Mouse (Mus musculus): ENCODE results near the gene Fxr1.
A peak's percentile ranks its signal among the peaks of the same experiment; 100 is the strongest.
"Not testable (repeated sequence)": the region's sequence is repeated elsewhere in the genome, so short reads cannot be mapped to it uniquely, and the experiment has no call there.

Gene Fxr1

DNA sequence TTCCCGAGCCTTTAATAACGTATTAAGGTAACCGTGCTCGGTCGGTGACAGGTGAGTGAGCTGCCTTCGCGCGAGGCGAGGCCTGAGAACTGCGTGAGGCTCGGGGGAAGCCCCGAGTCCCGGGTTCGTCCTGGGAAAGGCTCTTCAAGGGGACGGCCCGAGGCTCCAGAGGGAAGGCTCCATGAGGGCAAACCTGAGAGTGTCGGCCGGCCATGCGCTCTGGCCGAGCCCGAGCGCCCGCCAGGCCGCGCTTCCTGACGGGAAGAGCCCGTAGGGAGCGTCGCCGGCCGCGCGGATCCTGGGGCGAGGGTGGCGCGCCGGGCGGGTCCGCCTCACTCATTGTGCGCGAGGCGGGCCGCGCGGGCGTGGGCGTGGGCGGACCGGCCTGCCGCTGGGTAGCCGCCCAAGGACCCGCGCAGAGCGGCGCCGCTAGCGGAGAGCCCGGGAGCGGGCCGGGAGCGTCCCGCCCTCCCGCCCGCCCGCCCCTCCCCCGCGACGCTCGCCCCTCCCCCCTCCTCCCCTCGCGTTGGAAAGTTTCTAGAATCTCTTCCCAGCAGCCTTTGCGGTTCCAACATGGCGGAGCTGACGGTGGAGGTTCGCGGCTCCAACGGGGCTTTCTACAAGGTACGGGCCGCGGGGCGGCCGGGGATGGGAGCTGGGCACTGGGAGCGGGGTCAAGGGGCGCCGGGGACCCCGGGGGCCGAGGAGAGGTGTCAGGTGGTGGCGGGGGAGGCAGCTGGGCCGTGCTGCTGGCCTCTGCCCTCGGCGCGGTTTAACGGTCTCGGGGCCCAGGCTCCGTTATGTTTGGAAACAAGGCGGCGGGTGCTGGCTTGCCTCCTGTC, at the start of gene Fxr1:
Fxr1 (plus strand) TSS at position 404 of the 842 bp plus-strand sequence.
- ATAC-seq (ENCODE audit: insufficient number of reproducible peaks, low FRiP score, low TSS enrichment) = peak; percentile 90

DNA sequence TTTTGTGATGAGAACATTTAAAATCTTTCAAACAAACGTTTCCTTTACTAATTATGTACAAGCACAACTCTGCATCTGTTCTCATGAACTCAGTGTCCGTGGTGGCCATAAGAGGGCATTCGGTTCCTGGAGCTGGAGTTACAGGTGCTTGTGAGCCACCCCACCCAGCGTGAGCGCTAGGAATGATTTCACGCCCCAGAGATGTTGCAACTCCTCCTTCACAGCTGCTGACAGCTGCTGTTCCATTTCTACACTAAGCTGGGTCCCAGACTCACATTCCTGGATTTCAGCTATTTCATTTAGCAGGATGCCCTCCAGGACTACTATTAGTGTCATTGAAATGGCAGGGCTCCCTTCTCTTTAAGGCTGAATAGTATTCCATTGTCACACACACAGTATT, 40.3 kb upstream of the Fxr1 start:
- no peak for ATAC-seq (ENCODE audit: insufficient number of reproducible peaks, low FRiP score, low TSS enrichment)

DNA sequence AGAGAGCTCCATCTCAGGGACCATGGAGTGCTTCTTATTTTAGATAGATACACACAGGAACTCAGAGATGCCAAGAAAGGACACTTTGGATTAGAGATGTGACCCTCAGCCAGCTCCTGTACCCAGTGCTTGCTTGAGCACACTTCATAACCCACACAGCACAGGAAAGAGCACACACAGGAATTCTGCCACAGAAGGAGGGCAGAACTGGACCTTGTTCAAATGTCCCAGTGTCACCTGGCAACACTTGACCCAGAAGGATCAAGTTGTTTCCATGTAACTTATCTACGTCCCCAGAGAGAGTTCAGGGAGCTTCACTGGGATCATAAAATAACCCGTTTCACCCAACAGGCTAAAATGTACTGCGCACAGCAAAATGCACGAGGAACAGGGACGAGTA, 37.0 kb upstream of the Fxr1 start:
- ATAC-seq (ENCODE audit: insufficient number of reproducible peaks, low FRiP score, low TSS enrichment) = no peak

DNA sequence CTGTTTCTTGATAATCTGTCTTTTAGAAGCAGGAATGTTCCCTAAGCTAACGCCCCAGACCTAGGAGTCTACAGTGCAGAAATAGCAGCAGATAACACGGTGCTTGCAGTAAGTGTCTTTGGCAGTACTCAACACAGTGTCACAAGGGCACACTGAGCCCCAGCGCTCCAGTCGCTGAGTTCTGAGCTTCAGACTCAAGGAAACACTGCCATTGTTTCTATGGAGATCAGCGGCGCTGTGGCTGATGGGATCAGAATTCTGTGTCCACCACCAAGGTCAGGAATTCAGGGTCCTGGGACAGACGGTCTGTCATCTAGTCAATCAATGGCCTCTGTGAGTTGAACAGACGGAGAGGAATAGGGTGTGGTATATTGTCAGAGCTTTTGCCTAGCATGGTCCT, 30.4 kb upstream of the Fxr1 start:
- ATAC-seq (ENCODE audit: insufficient number of reproducible peaks, low FRiP score, low TSS enrichment) = no peak

DNA sequence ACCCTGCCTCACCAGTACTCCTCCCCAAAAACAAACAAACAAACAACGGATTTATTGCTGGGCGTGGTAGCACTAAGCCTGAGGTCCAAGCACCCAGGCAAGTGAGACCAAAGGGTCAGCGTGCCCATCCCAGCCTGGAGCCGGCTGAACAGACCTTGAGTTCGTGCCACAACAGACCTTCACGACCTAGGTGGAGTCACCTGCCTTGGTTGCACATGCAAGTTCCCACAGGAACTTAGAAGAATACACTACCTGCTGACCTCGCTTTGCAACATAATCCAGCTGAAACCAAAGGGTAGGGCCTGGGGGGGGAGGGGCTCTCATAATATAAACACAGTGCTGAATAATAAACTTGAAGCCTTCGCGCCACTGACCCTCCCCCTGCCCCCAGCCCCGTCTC, 29.3 kb upstream of the Fxr1 start:
- ATAC-seq (ENCODE audit: insufficient number of reproducible peaks, low FRiP score, low TSS enrichment) = no peak

DNA sequence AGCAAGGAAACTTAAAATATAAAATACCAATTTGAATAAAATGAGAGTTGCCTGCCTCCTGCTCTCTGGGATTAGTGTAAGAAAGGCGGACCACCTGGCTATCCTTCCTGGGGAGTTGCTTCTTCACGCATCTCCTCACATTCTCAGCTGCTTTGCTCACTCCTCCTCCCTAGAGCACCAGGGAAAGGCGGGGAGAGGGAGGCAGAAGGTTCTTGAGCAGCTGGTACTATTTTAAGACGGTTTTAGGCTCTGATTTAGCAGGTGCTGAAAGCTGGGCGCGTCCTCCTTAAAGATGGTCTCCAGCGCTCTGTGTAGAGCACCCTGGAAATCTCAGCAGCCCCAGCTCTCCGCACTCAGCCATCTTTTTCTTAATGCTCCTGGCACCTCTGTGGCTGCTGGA, 28.8 kb upstream of the Fxr1 start:
- no peak for ATAC-seq (ENCODE audit: insufficient number of reproducible peaks, low FRiP score, low TSS enrichment)

DNA sequence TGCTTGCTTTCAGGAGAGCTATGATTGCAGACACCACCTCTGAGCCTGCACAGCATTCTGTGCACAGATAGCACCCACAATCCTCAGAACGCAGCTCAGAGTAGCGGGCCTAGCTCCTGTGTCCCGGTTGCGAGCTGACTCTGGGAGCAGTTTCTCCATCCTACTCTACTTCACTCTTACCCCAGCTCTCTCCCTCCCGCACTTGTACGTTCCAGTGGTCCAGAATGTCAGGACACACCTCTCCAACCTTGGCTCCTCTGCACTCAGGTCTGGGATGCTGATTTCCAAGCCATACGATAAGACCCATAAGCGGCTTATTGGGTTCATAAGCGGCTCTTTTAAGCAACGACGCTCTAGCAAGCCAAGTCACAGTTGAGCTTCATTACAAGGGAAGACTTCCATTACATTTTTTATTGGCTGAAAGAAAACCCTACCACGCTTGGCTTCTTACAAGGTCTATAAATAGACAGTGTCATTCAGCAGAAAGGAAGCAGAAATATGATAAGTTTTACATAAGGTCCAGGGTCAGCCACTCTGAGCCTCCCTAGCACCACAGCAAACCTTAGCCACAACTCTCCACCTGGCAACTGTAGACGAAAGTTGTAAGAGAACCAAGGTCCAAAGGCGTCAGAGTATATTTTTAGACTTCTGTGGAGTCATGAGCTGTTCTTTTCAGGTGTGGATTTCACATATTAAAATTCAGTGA, 26.2 kb upstream of the Fxr1 start:
- ATAC-seq (ENCODE audit: insufficient number of reproducible peaks, low FRiP score, low TSS enrichment) = no peak

DNA sequence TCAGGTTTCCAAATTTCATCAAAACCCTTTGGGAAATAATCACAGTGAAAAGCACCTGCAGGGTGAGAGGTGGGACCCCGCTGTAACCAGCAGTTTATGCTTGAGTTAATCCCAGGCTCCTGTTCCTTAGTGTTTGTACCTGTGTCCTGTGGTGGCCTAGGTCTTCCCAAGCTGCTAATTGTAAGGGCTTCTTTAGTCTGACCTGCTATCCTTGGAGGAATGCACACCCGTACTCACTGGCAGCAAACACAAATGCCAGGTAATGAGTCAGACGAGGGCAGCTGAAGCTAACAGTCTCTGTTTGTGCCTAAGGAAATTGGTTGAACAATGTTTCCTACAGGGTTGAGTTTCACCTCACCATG, 25.6 kb upstream of the Fxr1 start:
- no peak for ATAC-seq (ENCODE audit: insufficient number of reproducible peaks, low FRiP score, low TSS enrichment)

DNA sequence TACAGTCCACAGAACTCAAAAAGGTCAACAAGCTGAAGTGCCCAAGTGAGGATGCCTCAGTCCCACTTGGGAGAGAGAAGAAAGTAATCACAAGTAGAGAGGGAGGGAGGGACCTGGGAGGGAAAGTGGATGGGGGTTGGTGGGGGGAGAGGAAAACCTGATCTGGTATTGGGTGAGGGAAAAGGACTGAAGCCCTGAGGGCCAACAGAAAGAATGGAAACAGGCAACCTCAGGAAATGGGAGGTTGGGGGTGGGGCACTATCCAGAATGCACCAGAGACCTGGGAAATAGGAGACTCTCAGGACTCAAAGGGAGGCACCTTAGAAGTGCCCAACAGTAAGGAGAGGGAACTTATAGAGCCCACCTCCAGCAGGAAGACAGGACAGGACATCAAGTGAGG, 18.1 kb upstream of the Fxr1 start:
- ATAC-seq (ENCODE audit: insufficient number of reproducible peaks, low FRiP score, low TSS enrichment) = not testable (repeated sequence)

DNA sequence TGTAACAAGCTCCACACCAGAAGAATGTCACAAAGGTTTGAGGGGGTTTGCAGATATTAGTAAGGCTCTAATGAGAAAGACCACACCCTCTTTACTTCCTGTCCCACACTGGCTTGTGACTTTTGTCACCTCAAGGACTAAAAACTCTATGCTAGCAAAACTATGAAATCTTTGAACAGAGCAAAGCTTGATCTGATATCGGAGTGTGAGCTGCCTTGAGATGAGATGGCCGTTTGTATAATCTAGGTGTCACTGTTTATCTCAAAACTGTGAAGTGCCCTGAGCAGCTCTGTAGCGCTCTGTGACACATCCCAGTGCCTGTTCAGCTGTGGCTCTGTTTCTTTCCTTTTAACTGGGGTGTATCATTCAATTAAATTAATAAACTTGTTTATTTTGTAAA, 15.9 kb upstream of the Fxr1 start:
- ATAC-seq (ENCODE audit: insufficient number of reproducible peaks, low FRiP score, low TSS enrichment) = no peak

DNA sequence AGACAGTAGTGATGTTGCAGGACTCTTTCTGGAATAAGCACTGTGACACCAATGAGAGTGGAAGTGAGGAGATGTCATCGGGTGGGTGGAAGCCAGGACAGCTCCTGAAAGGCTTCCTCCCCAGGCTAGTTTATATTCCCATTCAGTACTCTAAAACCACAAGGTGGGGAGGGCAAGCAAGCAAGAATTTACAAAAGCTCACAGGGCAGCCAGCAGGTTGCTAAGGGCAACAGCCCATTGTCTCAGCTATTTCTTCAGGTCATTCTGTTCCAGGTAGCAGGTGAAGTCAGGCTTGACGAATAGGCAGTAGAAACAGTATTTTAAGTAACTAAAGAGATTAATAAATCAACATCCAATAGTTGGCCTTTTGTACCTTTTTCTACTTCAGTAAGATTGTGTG, 13.4 kb upstream of the Fxr1 start:
- ATAC-seq (ENCODE audit: insufficient number of reproducible peaks, low FRiP score, low TSS enrichment) = no peak

DNA sequence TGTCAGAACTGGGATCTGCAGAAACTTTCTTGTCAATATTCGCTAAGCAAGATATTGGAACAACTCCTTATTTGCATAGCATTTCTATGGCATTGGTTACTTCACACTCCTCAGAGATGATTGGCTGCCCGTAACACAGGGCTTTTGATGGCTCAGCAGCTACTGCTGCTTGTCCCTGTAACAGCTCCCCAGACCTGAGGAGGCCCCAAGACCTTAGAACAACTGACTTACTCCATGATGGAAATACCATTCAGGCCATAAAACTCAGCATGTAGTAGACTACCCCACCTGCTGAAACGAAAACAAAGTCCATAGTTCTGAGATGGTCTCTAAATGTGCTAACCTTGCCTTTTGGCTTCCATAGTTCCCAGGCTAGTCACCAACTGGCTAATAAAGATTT, 12.9 kb upstream of the Fxr1 start:
- ATAC-seq (ENCODE audit: insufficient number of reproducible peaks, low FRiP score, low TSS enrichment) = no peak

DNA sequence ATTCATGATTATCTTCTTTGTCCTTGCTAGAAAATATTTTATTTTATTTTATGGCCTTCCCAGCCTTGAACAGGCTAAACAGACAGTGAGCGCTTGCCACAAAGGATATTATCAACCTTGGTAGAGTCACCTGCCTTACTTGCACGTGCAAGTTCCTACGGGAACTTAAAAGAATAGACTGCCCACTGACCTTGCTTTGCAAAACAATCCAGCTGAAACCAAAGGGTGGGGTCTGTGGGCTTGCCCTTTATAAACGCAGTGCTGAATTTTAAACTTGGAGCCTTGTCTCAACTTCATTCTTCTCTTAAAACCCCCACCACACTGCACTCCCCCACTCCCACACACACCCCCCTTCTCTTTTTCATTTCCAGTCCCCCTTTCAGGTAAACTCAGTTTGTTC, 12.1 kb upstream of the Fxr1 start:
- no peak for ATAC-seq (ENCODE audit: insufficient number of reproducible peaks, low FRiP score, low TSS enrichment)

DNA sequence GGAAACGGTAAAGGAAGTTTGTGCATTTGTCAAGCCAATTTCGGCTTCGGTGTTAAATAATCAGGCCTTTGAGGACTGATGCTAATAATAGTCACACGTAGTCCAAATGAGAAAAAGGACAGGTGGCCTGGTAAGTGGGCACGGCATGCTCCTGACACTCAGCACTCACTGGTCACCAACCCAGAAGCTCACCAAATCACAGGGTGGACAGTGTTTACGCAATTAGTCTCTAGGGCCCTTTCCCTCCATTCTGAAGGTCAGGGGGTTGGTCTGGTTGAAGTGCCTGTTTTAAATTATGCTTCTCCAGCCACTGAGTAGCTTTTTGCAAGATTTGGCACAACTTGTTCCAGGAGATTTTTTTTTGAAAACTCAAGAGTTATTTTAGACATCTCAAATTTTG, 11.6 kb upstream of the Fxr1 start:
- no peak for ATAC-seq (ENCODE audit: insufficient number of reproducible peaks, low FRiP score, low TSS enrichment)

DNA sequence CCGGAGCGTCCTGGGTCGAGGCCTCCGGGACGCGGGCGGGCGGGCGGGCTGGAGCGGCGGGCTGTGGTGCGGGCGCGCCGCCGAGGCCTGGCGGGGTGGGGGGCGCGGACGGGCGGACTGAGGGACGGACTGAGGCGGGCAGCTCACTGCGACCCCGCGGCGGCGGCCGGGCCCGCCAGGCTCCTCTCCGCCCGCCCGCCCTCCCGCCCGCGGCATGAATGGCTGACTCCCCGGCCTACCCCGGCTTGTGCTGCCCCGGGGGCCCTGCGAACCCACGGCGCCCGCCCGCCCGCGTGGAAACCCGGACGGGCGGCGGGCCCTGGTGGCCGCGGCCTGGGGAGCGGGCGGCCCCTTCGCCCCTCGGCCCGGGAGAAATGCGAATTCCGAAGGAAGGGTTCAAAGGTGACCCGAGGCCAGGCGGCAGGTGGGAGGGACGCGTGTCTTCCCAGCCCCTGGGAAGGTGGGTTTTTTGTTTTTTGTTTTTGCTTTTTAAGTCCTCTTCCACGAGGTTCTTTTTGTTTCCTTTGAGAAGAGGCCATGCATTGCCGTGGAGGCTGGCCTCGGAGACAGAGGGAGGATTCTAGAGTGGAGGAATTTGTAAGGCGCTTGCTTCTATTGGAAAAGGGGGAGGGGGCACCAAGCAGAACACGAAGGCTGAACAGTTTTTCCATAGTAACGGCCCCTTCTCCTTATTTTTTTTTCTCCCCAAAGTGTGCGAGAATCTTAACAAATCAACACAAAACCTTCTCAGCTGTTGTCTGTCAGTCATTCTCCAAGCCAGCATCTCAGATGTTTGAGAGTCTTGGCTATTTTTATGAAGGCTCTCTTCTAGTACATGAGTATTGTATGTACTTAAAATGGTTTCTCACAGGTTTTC, 877 bp downstream of the Fxr1 start:
- ATAC-seq (ENCODE audit: insufficient number of reproducible peaks, low FRiP score, low TSS enrichment) = no peak

DNA sequence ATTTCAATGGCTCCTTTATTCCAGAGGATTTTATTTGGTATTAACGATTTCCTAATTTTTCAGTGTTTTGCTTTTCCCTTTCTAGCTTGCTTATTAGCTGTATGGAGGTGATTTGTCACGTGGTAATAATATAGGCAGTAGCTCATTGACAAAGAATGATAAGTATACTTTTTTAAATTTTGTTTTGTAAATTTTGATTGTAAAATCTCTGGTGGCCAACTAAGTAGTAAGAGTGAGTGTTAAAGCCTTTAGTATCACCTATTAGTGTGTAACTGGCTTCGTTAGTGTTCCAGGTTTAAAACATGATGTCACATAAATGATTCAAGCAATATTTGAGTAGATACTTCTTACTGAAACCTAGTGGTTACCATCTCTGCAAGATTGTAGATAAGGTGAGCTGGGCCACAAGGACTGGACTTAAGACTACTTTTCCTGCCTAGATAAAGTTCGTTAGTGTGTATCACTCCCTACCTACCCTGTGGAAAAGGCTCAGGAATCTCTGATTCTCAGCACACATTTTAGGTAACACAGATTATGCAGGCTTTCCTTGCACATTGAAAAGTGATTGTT, 1.6 kb downstream of the Fxr1 start:
- no peak for ATAC-seq (ENCODE audit: insufficient number of reproducible peaks, low FRiP score, low TSS enrichment)

DNA sequence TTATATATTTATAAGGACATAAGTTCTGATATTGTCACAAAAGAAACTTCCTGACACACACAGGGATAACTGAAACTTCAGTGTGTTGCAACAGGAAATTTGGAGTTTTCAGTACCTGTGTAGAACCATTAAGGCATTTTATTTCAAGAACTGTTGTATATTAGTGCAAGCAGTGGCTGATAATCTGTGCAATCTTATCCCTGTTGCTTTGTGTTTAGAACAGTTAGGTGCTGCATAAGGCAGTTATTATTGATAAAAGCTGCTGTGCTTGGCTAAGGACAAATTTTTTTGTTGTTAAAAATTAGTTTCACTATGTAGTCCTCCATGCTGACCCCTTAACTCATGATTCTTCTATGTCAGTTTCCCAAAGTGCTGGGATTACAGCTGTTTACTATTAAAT, 9.2 kb downstream of the Fxr1 start:
- no peak for ATAC-seq (ENCODE audit: insufficient number of reproducible peaks, low FRiP score, low TSS enrichment)

DNA sequence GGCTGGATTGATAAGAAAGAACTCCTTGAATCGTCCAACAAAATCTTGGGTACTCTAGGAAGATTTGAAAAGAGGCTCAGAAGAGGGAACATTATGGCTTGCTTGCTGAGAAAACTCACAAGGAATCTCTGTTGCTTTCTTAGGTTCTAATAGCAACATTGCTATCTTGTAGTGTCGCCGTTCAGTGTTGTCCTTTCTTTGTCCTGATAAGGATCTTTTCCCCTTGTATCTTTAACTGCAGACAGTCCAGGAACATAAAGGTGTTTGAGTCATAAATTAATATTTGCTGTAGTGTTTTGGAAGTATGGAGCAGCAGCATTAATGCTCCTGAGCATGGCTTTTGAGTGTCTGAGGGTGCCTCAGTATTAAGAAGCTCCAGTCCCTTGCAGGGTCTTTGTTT, 10.9 kb downstream of the Fxr1 start:
- ATAC-seq (ENCODE audit: insufficient number of reproducible peaks, low FRiP score, low TSS enrichment) = no peak

DNA sequence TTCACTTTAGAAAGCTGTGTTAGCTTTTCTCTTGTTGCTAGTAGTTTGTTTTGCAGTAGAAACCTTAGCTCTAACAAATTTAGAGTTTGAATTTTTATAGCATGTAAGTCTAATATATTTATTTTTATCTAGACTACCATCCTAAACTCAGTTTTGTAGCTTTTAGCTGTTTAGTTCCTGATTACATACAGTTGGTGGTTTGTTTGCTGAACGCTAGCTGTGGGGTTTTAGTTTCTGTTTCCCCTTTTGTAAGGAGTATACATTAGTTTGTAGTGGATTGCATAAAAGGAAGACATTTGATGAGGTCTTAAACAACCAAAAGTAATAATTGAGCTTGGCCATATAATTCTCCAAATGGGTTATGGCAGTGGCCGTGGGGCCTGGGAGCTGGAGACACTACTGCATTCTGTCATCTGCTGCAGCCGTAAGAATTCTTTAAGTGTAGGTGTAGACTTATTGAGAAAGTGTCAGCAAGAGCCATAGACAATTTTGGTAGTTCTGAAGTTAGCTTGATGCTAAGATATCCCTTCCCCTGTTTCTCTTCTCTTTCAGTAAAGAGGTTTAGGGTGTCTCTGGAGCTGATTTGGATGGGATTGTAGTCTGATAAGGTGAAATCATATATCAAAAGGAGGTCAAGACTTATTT, 14.1 kb downstream of the Fxr1 start:
- no peak for ATAC-seq (ENCODE audit: insufficient number of reproducible peaks, low FRiP score, low TSS enrichment)

DNA sequence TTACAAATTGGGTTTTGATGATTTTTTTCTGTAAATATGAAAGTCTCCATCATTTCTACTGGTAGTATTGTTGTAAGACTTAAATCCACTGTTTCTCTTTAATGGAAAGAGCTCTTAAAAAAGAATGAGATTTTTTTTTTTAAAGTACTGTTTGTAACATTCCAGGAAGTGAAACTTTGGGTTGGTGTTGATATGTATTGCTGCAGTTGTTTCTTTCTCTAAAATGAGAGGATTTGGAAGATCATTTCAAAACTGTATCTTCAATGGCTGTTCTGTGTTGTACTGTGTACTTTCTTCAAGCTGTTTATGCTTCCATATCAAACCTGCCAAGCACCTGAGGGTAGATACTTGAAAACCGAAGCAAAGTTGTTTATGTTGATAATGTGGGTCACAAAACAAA, 15.1 kb downstream of the Fxr1 start:
- ATAC-seq (ENCODE audit: insufficient number of reproducible peaks, low FRiP score, low TSS enrichment) = no peak

All from cerebellum, adult (tissue).